Mouse (Mus musculus): ENCODE results near the gene Ankrd50. TPM values are rescaled to one million over a fixed set of nuclear protein-coding genes. Genes with fewer than 3 reads are reported as not detected.

Ankrd50 gene
- polyA plus RNA-seq, 1 experiment: 95.1 TPM

DNA sequence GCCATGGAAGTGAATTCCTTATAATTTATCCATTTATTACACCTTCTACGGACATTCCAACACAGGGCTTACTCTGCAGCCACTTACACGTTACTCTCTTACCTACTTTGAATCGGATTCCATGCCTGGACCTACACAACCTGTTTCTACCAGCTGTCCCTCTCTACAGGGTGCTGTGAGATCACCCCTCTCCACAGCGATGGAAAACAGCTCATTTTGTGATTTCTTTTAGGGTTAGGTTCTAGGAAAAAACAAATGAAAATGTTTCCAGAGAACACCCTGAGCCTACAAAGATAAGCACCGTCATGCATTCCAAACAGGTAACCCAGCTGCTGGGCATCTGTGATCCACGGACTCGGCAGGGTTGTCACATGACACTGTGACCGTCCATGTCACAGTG, 16.5 kb downstream of the Ankrd50 start:
- Histone ChIP-seq H3K27ac (ENCODE audit: insufficient read depth, low read length) (no peak overlapping the region), H3K4me1 (ENCODE audit: control insufficient read depth, insufficient read depth, low read length) (no peaks in the 10 kb centered on the region; the same call in 1 of the 2 replicates), H3K4me3 (ENCODE audit: insufficient read depth, low read length) (no peak overlapping the region)
- TF ChIP-seq POLR2A (IDR thresholded peaks at IDR 0.05; ENCODE audit: low read depth, low read length) (no peak), CTCF (IDR thresholded peaks at IDR 0.05; ENCODE audit: borderline replicate concordance, insufficient read depth, low read length) (no peak)

DNA sequence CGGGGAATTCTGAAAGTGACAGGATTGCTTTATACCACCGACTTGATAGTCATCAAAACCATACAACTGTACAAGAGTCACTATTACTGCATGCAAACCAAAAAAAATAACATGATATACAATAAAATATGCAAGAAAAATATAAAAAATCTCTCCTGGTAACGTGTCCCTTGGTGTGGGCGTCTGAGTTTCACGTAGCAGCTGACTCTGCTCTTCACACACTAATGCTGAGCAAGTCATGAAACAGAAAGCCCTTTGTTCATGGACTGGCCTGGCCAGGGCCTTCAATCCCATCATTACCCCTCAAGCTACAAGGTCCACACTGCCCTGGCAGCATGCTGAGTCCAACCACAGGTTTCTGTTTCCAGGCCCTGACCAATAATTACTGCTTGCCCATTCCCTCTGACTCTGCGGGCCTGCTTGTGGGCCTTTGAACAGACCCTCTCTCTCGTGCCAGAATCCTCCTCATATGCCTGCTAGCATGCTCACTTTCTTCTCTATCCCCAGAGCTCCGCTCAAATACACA, 17.7 kb downstream of the Ankrd50 start:
- Histone ChIP-seq H3K4me3 (ENCODE audit: insufficient read depth, low read length) (no peak overlapping the region), H3K4me1 (ENCODE audit: control insufficient read depth, insufficient read depth, low read length) (no peaks in the 10 kb centered on the region; the same call in 1 of the 2 replicates), H3K27ac (ENCODE audit: insufficient read depth, low read length) (no peak overlapping the region)
- TF ChIP-seq CTCF (IDR thresholded peaks at IDR 0.05; ENCODE audit: borderline replicate concordance, insufficient read depth, low read length) (no peak), POLR2A (IDR thresholded peaks at IDR 0.05; ENCODE audit: low read depth, low read length) (no peak)

DNA sequence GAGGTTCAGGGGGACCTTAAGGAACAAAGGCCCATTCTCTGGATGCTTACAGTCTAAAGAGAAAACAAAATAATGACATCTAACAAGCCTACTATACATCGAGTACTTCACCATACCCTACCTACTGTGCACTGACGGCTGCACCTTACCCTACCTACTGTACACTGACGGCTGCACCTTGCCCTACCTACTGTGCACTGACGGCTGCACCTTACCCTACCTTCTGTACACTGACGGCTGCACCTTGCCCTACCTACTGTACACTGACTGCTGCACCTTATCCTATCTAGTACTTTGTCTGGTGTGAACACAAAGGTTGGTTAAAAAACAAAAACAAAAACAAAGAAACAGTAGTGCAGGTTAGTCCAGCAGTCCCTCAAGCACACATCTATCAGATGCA, 18.5 kb downstream of the Ankrd50 start:
- Histone ChIP-seq H3K4me1 (ENCODE audit: control insufficient read depth, insufficient read depth, low read length) (no peaks in the 10 kb centered on the region), H3K4me3 (ENCODE audit: insufficient read depth, low read length) (no peak overlapping the region), H3K27ac (ENCODE audit: insufficient read depth, low read length) (no peak overlapping the region)
- TF ChIP-seq POLR2A (IDR thresholded peaks at IDR 0.05; ENCODE audit: low read depth, low read length): no peak
- no peak for TF ChIP-seq CTCF (IDR thresholded peaks at IDR 0.05; ENCODE audit: borderline replicate concordance, insufficient read depth, low read length)

DNA sequence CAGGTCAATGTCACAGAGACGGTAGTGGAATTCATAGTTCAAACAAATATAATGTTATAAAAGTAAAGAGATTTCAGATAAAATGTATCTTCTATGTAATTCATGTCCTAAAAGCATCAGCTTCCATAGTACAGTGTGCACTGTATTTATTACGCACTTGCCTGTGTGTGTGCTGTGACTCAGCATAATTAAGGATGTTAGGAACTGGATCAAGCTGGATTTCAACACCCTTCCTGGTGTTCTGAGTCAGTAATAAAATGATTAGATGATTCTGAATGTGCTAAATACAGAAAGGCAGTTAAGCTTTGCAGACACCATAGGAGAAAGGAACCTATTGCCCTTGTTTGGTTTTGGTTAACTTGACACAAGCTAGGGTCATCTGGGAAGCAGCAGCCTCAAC, 21.5 kb downstream of the Ankrd50 start:
- H3K4me3 ChIP-seq (ENCODE audit: insufficient read depth, low read length): no peak overlapping the region
- TF ChIP-seq CTCF (IDR thresholded peaks at IDR 0.05; ENCODE audit: borderline replicate concordance, insufficient read depth, low read length) (no peak), POLR2A (IDR thresholded peaks at IDR 0.05; ENCODE audit: low read depth, low read length) (no peak)
- peaks cover 14% of the 10 kb centered on the region for H3K4me1 ChIP-seq (ENCODE audit: control insufficient read depth, insufficient read depth, low read length)
- peak overlapping the region; percentile 56; the same call in 1 of the 2 replicates for H3K27ac ChIP-seq (ENCODE audit: insufficient read depth, low read length)

GRCm38 (mm10) chr3:38461742-38462141, 22.9 kb downstream of the Ankrd50 start:
- TF ChIP-seq POLR2A (IDR thresholded peaks at IDR 0.05; ENCODE audit: low read depth, low read length) (no peak), CTCF (IDR thresholded peaks at IDR 0.05; ENCODE audit: borderline replicate concordance, insufficient read depth, low read length) (no peak)
- Histone ChIP-seq H3K4me1 (ENCODE audit: control insufficient read depth, insufficient read depth, low read length) (peaks cover 14% of the 10 kb centered on the region), H3K27ac (ENCODE audit: insufficient read depth, low read length) (no peak overlapping the region), H3K4me3 (ENCODE audit: insufficient read depth, low read length) (no peak overlapping the region)

- no peak for TF ChIP-seq CTCF (IDR thresholded peaks at IDR 0.05; ENCODE audit: borderline replicate concordance, insufficient read depth, low read length)
- no peak for TF ChIP-seq POLR2A (IDR thresholded peaks at IDR 0.05; ENCODE audit: low read depth, low read length)
- Histone ChIP-seq H3K4me3 (ENCODE audit: insufficient read depth, low read length) (no peak overlapping the region), H3K4me1 (ENCODE audit: control insufficient read depth, insufficient read depth, low read length) (peaks cover 14% of the 10 kb centered on the region), H3K27ac (ENCODE audit: insufficient read depth, low read length) (peak overlapping the region; percentile 68)
Measured at GRCm38 (mm10) chr3:38460250-38460624, 24.4 kb downstream of the Ankrd50 start.

DNA sequence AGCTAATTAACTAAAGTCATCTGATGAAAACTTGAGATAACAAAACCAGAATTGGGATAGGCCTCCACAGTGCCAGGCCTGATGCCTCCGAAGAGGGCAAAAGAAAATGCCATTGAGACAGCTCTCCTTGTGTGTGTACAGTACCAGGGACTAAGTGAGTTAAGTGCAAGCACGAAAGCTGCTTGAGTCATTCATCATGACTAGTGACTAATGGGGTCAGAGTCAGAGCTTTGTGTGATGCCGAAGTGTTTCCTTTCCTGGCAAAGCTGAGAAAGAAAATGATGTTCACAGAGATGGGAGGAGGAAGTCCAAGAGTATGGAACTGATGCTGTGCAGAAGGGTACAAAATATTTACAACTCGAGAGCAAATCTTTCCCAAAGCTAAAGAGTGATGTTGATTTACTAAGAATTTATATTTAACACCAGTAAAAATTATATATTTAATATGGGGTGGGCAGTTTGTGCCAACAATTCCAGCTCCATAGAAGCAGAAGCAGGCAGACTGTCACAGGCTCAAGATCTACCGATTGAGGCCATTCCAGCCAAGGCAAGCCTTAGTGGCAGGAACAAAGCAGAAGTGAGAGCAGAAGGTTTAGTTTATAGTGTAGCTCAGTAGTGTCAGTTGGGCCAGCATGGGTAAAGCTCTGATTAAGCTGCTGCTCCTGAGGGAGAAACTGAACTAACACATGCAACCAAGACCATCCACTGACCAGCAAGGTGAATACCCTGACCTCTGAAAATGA, 25.0 kb downstream of the Ankrd50 start:
- Histone ChIP-seq H3K27ac (ENCODE audit: insufficient read depth, low read length) (peak overlapping the region; percentile 68), H3K4me1 (ENCODE audit: control insufficient read depth, insufficient read depth, low read length) (peaks cover 14% of the 10 kb centered on the region), H3K4me3 (ENCODE audit: insufficient read depth, low read length) (no peak overlapping the region)
- TF ChIP-seq POLR2A (IDR thresholded peaks at IDR 0.05; ENCODE audit: low read depth, low read length) (no peak), CTCF (IDR thresholded peaks at IDR 0.05; ENCODE audit: borderline replicate concordance, insufficient read depth, low read length) (no peak)

GRCm38 (mm10) chr3:38457041-38457440, 27.6 kb downstream of the Ankrd50 start:
- Histone ChIP-seq H3K4me3 (ENCODE audit: insufficient read depth, low read length) (no peak overlapping the region), H3K4me1 (ENCODE audit: control insufficient read depth, insufficient read depth, low read length) (peaks cover 14% of the 10 kb centered on the region), H3K27ac (ENCODE audit: insufficient read depth, low read length) (no peak overlapping the region)
- TF ChIP-seq CTCF (IDR thresholded peaks at IDR 0.05; ENCODE audit: borderline replicate concordance, insufficient read depth, low read length): no peak
- no peak for TF ChIP-seq POLR2A (IDR thresholded peaks at IDR 0.05; ENCODE audit: low read depth, low read length)

GRCm38 (mm10) chr3:38452199-38452598, 32.4 kb downstream of the Ankrd50 start:
- H3K4me1 ChIP-seq (ENCODE audit: control insufficient read depth, insufficient read depth, low read length): no peaks in the 10 kb centered on the region
- H3K4me3 ChIP-seq (ENCODE audit: insufficient read depth, low read length): no peak overlapping the region
- no peak overlapping the region for H3K27ac ChIP-seq (ENCODE audit: insufficient read depth, low read length)
- TF ChIP-seq POLR2A (IDR thresholded peaks at IDR 0.05; ENCODE audit: low read depth, low read length): no peak
- TF ChIP-seq CTCF (IDR thresholded peaks at IDR 0.05; ENCODE audit: borderline replicate concordance, insufficient read depth, low read length): no peak

DNA sequence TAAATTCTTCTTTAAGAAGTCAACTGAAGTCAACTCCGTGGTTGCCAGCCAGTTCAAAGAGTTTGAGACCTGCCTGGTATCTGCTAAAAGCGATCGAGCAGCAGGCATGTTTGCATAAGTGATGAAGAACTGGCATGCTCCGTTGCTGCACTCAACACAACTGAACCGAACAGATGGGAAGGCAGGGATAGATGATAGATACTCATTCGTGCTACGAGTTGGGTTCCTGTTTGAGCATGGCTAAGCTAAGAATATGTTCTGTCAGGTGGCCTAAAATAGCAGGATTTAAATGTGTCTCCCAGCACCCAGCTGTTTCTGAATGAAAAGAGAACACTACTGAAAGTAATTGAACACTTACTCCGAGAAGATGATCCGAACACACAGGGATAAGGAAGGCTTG, 38.1 kb downstream of the Ankrd50 start:
- Histone ChIP-seq H3K4me1 (ENCODE audit: control insufficient read depth, insufficient read depth, low read length) (no peaks in the 10 kb centered on the region), H3K27ac (ENCODE audit: insufficient read depth, low read length) (no peak overlapping the region), H3K4me3 (ENCODE audit: insufficient read depth, low read length) (no peak overlapping the region)
- TF ChIP-seq POLR2A (IDR thresholded peaks at IDR 0.05; ENCODE audit: low read depth, low read length): no peak
- no peak for TF ChIP-seq CTCF (IDR thresholded peaks at IDR 0.05; ENCODE audit: borderline replicate concordance, insufficient read depth, low read length)
